ENCODE assay signal across 7 mouse cellular contexts in the genomic region with DNA sequence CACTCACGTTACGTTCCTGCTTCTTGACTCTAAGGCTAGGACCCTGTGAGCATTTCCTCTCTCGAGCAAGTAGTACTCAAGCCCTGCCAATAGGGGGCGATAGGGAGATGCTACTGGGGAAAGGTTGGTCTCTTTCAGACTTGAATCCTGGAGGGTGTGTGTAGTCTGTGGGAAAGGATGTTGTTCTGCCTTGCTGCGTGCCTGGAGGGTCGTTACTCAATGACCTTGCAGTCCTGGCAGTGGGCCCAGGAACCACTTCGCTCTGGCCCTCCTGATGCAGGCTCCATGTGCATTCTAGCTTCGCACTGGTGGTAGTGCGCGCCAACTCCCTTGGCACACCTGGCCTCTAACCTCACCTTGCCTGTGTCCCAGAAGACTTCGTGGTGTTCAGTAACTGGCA.
DNase-seq lines count a peak whose midpoint lies in the region; ATAC-seq lines count a peak whose summit lies in the region.

No protein-coding gene starts in this region.

- peak; percentile 44 for DNase-seq in left cerebral cortex, postnatal 4 days
- DNase-seq in left cerebral cortex, adult 9 months (ENCODE audit: low spot score in 2 of 2) = no peak
- peak; percentile 26 for DNase-seq in T-cell, adult 2 months (ENCODE audit: low spot score)
- DNase-seq in neural tube, embryonic 10.5 days (ENCODE audit: extremely low spot score, low spot score) = no peak
- no peak for DNase-seq in cerebellum, adult 18-20 months

- H3K4me3 ChIP-seq in lung, embryonic 15.5 days = no peak overlapping the region

- no peaks in the 10 kb centered on the region for H3K9me3 ChIP-seq in lung, embryonic 15.5 days

- H3K9ac ChIP-seq in lung, embryonic 15.5 days = no peak overlapping the region

- no peaks in the 10 kb centered on the region for H3K36me3 ChIP-seq in lung, embryonic 15.5 days

- H3K4me1 ChIP-seq in lung, embryonic 15.5 days = no peaks in the 10 kb centered on the region

- 69% methylated on average over 11 of the region's 11 CpGs for WGBS in lung, embryonic 15.5 days

- no peak overlapping the region for H3K27ac ChIP-seq in lung, embryonic 15.5 days

- peak; percentile 37; the same call in 1 of the 2 replicates for ATAC-seq in granulocyte monocyte progenitor cell, adult 5-6 weeks (replicated peaks; ENCODE audit: poor library complexity, severe bottlenecking)
- peak; percentile 46; the same call in 1 of the 2 replicates for ATAC-seq in lung, embryonic 15.5 days (ENCODE audit: borderline replicate concordance, extremely low read depth, low FRiP score, low TSS enrichment)

- H3K4me2 ChIP-seq in lung, embryonic 15.5 days = no peak overlapping the region

- H3K27me3 ChIP-seq in lung, embryonic 15.5 days = no peaks in the 10 kb centered on the region

- intact Hi-C loops in left cerebral cortex, postnatal 4 days (cut with DNase I) = no loop called here

Comparison
In these comparisons a context has a peak if more than half of its experiments do, and no peak if none do; other contexts are left out.
1. DNase-seq: peak in left cerebral cortex, postnatal 4 days (single experiment) and T-cell, adult 2 months (single experiment); none in left cerebral cortex, adult 9 months (0 of 2), neural tube, embryonic 10.5 days (single experiment) and cerebellum, adult 18-20 months (0 of 2).